Mouse (Mus musculus) embryonic facial prominence, embryonic 12.5 days (tissue): ENCODE measurements at regions not wholly inside any gene's neighbourhood (a gene's known extent, or its start where the extent isn't known, plus 50 kb on each side); places are given as distances from the start of the nearest gene placed in this dataset.

Experiments used
- ATAC-seq: fragments of 200-750 bp; cut with Nextera tagmentation; 2 replicates; pipeline ENCODE4 v1.8.0; 2017; ENCODE audit not compliant: insufficient number of reproducible peaks, insufficient read depth, low FRiP score, low TSS enrichment
- H3K27ac ChIP-seq: fragments of 300-500 bp; sonication (generic); 2 replicates; pipeline ENCODE4 v1.5.1; 2016; ENCODE audit warnings: mild to moderate bottlenecking
- H3K27me3 ChIP-seq: fragments of 300-500 bp; sonication (generic); 2 replicates; pipeline ENCODE4 v1.6.1; 2016; ENCODE audit warnings: mild to moderate bottlenecking, moderate library complexity
- H3K36me3 ChIP-seq: fragments of 300-500 bp; sonication (generic); 2 replicates; pipeline ENCODE4 v1.6.1; 2016; ENCODE audit warnings: mild to moderate bottlenecking
- H3K4me1 ChIP-seq: fragments of 300-500 bp; sonication (generic); 2 replicates; pipeline ENCODE4 v1.6.1; 2016
- H3K4me2 ChIP-seq: fragments of 300-500 bp; sonication (generic); replicated peaks from 2 replicates; pipeline ENCODE4 v1.6.1; 2016; ENCODE audit warnings: mild to moderate bottlenecking, moderate library complexity
- H3K4me3 ChIP-seq: fragments of 300-500 bp; sonication (generic); 2 replicates; pipeline ENCODE4 v1.5.1; 2016; ENCODE audit warnings: mild to moderate bottlenecking
- H3K9ac ChIP-seq: fragments of 300-500 bp; sonication (generic); 2 replicates; pipeline ENCODE4 v1.6.1; 2016; ENCODE audit warnings: mild to moderate bottlenecking, moderate library complexity
- H3K9me3 ChIP-seq: fragments of 300-500 bp; sonication (generic); 2 replicates; pipeline ENCODE4 v1.6.1; 2016; ENCODE audit warnings: mild to moderate bottlenecking, moderate library complexity
- WGBS: fragments of 180-500 bp; shearing (Covaris S2); methylation state at CpG from one replicate; pipeline ENCODE4 v1.1.7; 2016; 5-methylcytosine and 5-hydroxymethylcytosine counted together

DNA sequence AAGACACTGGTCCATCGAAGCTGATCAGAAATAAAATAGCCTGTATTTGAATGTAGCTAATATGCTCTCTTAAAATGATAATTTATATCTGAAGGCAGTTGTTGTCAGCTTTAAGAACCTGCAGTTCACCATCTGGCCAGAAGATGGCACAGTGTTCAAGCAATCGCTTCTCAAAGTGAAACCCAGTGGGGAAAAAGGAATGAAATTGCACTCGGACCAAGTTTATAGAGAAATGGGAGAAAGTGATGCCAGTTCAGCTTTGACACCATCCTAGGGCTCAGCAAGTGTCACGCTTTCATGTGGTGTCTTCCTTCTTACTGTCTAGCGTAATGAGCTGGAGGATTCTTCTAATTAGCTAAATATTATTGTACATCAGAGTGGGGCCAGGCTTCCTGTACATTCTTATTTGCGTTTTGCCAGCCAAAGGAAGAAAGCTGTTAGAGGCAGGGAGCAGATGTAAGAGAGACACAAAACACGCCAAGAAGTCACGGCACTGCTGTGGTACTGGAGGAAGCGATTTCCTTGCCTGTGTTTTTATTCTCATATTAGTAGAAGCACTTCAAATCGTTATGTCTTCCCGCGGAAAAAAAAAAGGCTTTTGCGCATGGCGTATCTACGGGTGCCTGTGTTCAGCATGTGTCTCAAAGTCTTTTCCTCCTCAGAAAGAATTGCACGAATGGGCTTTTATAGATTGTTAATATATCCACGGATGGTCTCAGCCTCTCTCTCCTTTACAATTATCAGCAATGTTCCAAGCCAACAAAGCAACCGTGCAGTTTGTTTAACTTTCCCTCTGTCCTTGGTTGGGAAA lies 237.1 kb downstream of the Gm765 start:
- peak overlapping the region; percentile 6; the same call in 1 of the 2 replicates for H3K4me3 ChIP-seq
- H3K9ac ChIP-seq = no peak overlapping the region

DNA sequence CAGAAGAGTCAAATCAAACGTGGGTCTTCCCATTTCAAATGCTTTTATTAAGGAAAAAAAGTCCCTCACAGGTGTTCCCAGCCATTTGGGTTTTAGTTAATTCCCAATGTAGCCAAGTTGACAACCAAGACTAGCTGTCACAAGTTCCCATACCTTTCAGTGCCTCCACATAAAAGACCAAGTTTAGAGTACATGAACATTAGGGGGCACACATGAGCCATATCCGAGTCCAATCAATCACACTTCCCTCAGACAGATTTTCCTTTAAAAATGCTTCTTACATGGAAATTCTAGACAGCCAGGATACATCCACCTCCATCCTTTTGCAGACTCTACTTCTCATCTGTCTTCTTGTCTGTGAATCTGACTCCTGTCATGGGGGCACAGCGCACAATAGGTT lies 238.1 kb downstream of the Gm765 start:
- Histone ChIP-seq H3K4me1 (0 out of 2 replicates have a peak, but pooled peaks cover 10% of the 10 kb centered on the region), H3K4me3 (no peak overlapping the region), H3K27me3 (no peaks in the 10 kb centered on the region), H3K4me2 (no peak overlapping the region), H3K36me3 (no peaks in the 10 kb centered on the region), H3K27ac (no peak overlapping the region), H3K9me3 (no peaks in the 10 kb centered on the region), H3K9ac (no peak overlapping the region)
- no peak for ATAC-seq
- WGBS = 44% methylated on average over 3 of the region's 3 CpGs

More for the DNA sequence above, 237.1 kb downstream of the Gm765 start:
- WGBS = 47% methylated on average over 18 of the region's 18 CpGs
- Histone ChIP-seq H3K9me3 (no peaks in the 10 kb centered on the region), H3K4me1 (0 out of 2 replicates have a peak, but pooled peaks cover 10% of the 10 kb centered on the region), H3K27me3 (no peaks in the 10 kb centered on the region), H3K27ac (no peak overlapping the region), H3K36me3 (no peaks in the 10 kb centered on the region), H3K4me2 (peak overlapping the region; percentile 36)
- ATAC-seq = no peak

GRCm38 (mm10) chr6:98101023-98101422 lies 241.5 kb downstream of the Gm765 start:
- H3K27ac ChIP-seq = 0 out of 2 replicates have a peak overlapping the region, but pooled peaks have one; percentile 20
- H3K27me3 ChIP-seq = no peaks in the 10 kb centered on the region
- 0 out of 2 replicates have a peak, but pooled peaks cover 10% of the 10 kb centered on the region for H3K4me1 ChIP-seq
- H3K4me2 ChIP-seq = no peak overlapping the region
- no peaks in the 10 kb centered on the region for H3K36me3 ChIP-seq
- no peaks in the 10 kb centered on the region for H3K9me3 ChIP-seq
- no peak overlapping the region for H3K9ac ChIP-seq
- WGBS = 62% methylated on average over 4 of the region's 4 CpGs
- no peak for ATAC-seq
- no peak overlapping the region for H3K4me3 ChIP-seq

GRCm38 (mm10) chr6:98099126-98099525 lies 243.4 kb downstream of the Gm765 start:
- H3K9ac ChIP-seq = no peak overlapping the region
- H3K4me1 ChIP-seq = 0 out of 2 replicates have a peak, but pooled peaks cover 10% of the 10 kb centered on the region
- no peaks in the 10 kb centered on the region for H3K9me3 ChIP-seq
- no peaks in the 10 kb centered on the region for H3K27me3 ChIP-seq
- no peak for ATAC-seq
- H3K4me2 ChIP-seq = no peak overlapping the region
- no peaks in the 10 kb centered on the region for H3K36me3 ChIP-seq
- WGBS = 93% methylated on average over 9 of the region's 9 CpGs
- H3K27ac ChIP-seq = no peak overlapping the region
- no peak overlapping the region for H3K4me3 ChIP-seq

DNA sequence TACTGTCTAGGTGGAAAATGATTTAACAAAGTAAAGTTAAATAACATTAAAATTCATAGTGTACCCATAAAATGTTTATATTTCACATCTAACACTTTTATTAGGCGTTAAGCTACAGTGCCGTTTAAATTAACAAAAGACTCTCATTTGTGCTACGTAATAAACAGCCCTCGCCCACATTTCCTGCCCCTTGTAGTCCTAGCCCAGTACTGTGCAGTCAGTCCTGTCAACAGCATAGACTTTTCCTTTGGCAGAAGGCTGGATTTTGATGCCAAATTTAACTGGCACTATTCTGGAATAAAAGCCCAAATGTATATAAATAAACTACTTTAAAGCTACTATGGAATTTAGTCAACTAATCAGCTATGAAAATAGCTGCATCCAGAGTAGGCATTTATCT lies 247.3 kb downstream of the Gm765 start:
- no peaks in the 10 kb centered on the region for H3K36me3 ChIP-seq
- no peak overlapping the region for H3K4me3 ChIP-seq
- H3K27me3 ChIP-seq = no peaks in the 10 kb centered on the region
- no peaks in the 10 kb centered on the region for H3K9me3 ChIP-seq
- no peak overlapping the region for H3K27ac ChIP-seq
- 84% methylated on average over 4 of the region's 4 CpGs for WGBS
- ATAC-seq = no peak
- H3K9ac ChIP-seq = no peak overlapping the region
- H3K4me1 ChIP-seq = no peaks in the 10 kb centered on the region
- H3K4me2 ChIP-seq = no peak overlapping the region

DNA sequence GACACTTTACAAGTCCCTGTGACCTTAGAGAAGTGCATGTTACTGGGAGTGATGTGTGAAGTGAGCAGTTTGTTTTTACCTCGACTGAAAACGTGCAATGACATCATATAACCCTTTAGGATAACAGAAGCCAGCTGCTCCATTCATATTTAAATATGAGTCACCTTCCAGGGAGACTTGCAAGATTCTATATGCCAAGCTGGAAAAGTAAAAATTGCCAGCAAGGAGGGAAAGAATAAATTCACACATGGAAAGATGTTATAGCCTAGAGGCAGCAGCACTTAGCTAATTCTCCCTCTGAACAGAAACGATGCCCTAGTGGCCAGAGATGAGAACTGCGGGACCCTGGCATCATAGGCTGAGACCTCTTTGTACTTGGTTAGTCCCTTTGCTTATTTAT lies 253.4 kb downstream of the Gm765 start:
- no peak overlapping the region for H3K4me2 ChIP-seq
- no peak overlapping the region for H3K4me3 ChIP-seq
- H3K9ac ChIP-seq = no peak overlapping the region
- H3K9me3 ChIP-seq = no peaks in the 10 kb centered on the region
- 56% methylated on average over 4 of the region's 4 CpGs for WGBS
- no peaks in the 10 kb centered on the region for H3K4me1 ChIP-seq
- ATAC-seq = no peak
- no peaks in the 10 kb centered on the region for H3K36me3 ChIP-seq
- H3K27me3 ChIP-seq = no peaks in the 10 kb centered on the region
- H3K27ac ChIP-seq = no peak overlapping the region

GRCm38 (mm10) chr6:98080076-98080475 lies 262.5 kb downstream of the Gm765 start:
- ATAC-seq = no peak
- Histone ChIP-seq H3K36me3 (no peaks in the 10 kb centered on the region), H3K9ac (no peak overlapping the region), H3K4me3 (no peak overlapping the region), H3K27me3 (no peaks in the 10 kb centered on the region), H3K4me1 (peaks cover 6% of the 10 kb centered on the region; the same call in 1 of the 2 replicates), H3K27ac (no peak overlapping the region), H3K9me3 (no peaks in the 10 kb centered on the region), H3K4me2 (no peak overlapping the region)
- WGBS = 56% methylated on average over 4 of the region's 4 CpGs
